8 mouse cellular contexts compared by ENCODE assay signal in the genomic region with DNA sequence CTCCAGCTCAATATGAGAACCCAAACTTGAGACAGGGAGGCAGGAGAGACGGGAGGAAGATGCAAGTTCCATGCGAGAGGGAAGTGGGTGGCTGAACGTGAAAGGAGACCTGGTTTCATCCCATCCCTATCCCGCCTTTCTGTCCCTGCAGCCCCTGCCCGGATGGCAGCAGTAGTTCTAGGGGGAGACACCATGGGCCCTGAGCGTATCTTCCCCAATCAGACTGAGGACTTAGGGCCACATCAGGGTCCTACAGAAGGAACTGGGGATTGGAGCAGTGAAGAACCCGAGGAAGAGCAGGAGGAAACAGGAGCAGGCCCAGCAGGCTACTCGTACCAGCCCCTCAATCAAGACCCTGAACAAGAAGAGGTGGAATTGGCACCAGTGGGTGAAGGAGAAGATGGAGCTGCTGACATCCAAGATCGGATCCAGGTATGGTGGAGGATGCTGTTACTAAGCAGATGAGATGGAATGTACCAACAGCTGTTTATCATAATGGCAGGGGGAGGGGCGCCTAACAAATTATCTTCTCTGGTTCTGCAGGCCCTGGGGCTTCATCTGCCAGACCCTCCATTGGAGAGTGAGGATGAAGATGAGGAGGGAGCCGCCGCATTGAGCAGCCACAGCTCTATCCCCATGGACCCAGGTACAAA. TPM values are rescaled to one million over a fixed set of nuclear protein-coding genes. Genes with fewer than 3 reads are reported as not detected.
A peak's percentile ranks its signal among the peaks of the same experiment; 100 is the strongest.
DNase-seq lines count a peak whose midpoint lies in the region; ATAC-seq and TF ChIP-seq lines count a peak whose summit lies in the region.

No protein-coding gene starts in this region.

- peak overlapping the region; percentile 65 for H3K4me2 ChIP-seq in kidney, postnatal 0 days (ENCODE audit: low read length)
- peak overlapping the region; percentile 91 for H3K4me2 ChIP-seq in hindbrain, embryonic 15.5 days
- H3K4me2 ChIP-seq in myocyte (ENCODE audit: low read depth): peak overlapping the region; percentile 95

- peak overlapping the region; percentile 66 for H3ac ChIP-seq in myocyte (ENCODE audit: control insufficient read depth, insufficient read length)

- no peak for ATAC-seq in kidney, postnatal 0 days (replicated peaks; ENCODE audit: low FRiP score, low read depth)
- no peak for ATAC-seq in hindbrain, embryonic 15.5 days (ENCODE audit: low FRiP score, low read depth)

- WGBS in kidney, postnatal 0 days: 25% methylated on average over 12 of the region's 12 CpGs
- WGBS in hindbrain, embryonic 15.5 days: 26% methylated on average over 12 of the region's 12 CpGs

- no peak for DNase-seq in kidney, postnatal 0 days (ENCODE audit: low spot score)
- DNase-seq in kidney, adult 8-10 months: no peak
- no peak for DNase-seq in urinary bladder, adult 18-20 months (ENCODE audit: low spot score in 2 of 2)
- DNase-seq in layer of hippocampus, adult 11-12 months (ENCODE audit: low spot score): no peak
- no peak for DNase-seq in cerebellum, adult 8-10 months

- no peak for TF ChIP-seq CTCF in kidney, postnatal 0 days (IDR thresholded peaks at IDR 0.05; ENCODE audit: low read depth)
- TF ChIP-seq CTCF in cortical plate, adult 2 months (IDR thresholded peaks at IDR 0.05; ENCODE audit: extremely low read depth, insufficient read depth, low read length): no peak

- peak overlapping the region; percentile 57 for H3K4me3 ChIP-seq in kidney, postnatal 0 days (replicated peaks; ENCODE audit: low read depth, low read length)
- H3K4me3 ChIP-seq in cortical plate, adult 2 months (ENCODE audit: insufficient read depth, low read length): peak overlapping the region; percentile 89
- peak overlapping the region; percentile 83 for H3K4me3 ChIP-seq in hindbrain, embryonic 15.5 days
- H3K4me3 ChIP-seq in myocyte: peak overlapping the region; percentile 94

- no peak for TF ChIP-seq POLR2A in cortical plate, adult 2 months (IDR thresholded peaks at IDR 0.05; ENCODE audit: extremely low read depth, insufficient read depth, low read length)
- TF ChIP-seq POLR2A in myocyte (IDR thresholded peaks at IDR 0.05; ENCODE audit: insufficient read length, low read depth): no peak

- peaks cover 43% of the 10 kb centered on the region for H3K36me3 ChIP-seq in kidney, postnatal 0 days (ENCODE audit: insufficient read depth, low read length)
- H3K36me3 ChIP-seq in hindbrain, embryonic 15.5 days: peaks cover 46% of the 10 kb centered on the region
- peaks cover 23% of the 10 kb centered on the region for H3K36me3 ChIP-seq in myocyte (ENCODE audit: control insufficient read depth, insufficient read depth)

- peak overlapping the region; percentile 59 for H3K9ac ChIP-seq in kidney, postnatal 0 days (ENCODE audit: low read depth, low read length)
- peak overlapping the region; percentile 69 for H3K9ac ChIP-seq in hindbrain, embryonic 15.5 days

- no peaks in the 10 kb centered on the region for H3K9me3 ChIP-seq in kidney, postnatal 0 days (replicated peaks; ENCODE audit: low read length)
- no peaks in the 10 kb centered on the region for H3K9me3 ChIP-seq in hindbrain, embryonic 15.5 days

- H3K4me1 ChIP-seq in kidney, postnatal 0 days (replicated peaks; ENCODE audit: insufficient read depth, low read length): peaks cover 22% of the 10 kb centered on the region; the same call in 1 of the 2 replicates
- peaks cover 3% of the 10 kb centered on the region; the same call in 1 of the 2 replicates for H3K4me1 ChIP-seq in cortical plate, adult 2 months (ENCODE audit: control insufficient read depth, insufficient read depth, low read length)
- peaks cover 31% of the 10 kb centered on the region for H3K4me1 ChIP-seq in hindbrain, embryonic 15.5 days (replicated peaks)

- H3K27ac ChIP-seq in kidney, postnatal 0 days: peak overlapping the region; percentile 31; the same call in 1 of the 2 replicates
- H3K27ac ChIP-seq in cortical plate, adult 2 months (ENCODE audit: insufficient read depth, low read length): no peak overlapping the region
- peak overlapping the region; percentile 84 for H3K27ac ChIP-seq in hindbrain, embryonic 15.5 days (replicated peaks)

- H3K27me3 ChIP-seq in kidney, postnatal 0 days (ENCODE audit: insufficient read depth, low read length): no peaks in the 10 kb centered on the region
- no peaks in the 10 kb centered on the region for H3K27me3 ChIP-seq in hindbrain, embryonic 15.5 days
- no peaks in the 10 kb centered on the region for H3K27me3 ChIP-seq in myocyte (ENCODE audit: control insufficient read depth, insufficient read depth, insufficient read length)

- H3K79me2 ChIP-seq in myocyte (ENCODE audit: control insufficient read depth, insufficient read depth): peaks cover 27% of the 10 kb centered on the region

TF ChIP-seq in myocyte, 11 proteins besides CTCF, POLR2A, EP300 and RAD21:
- TF ChIP-seq TCF12 (IDR thresholded peaks at IDR 0.05; ENCODE audit: insufficient read depth, poor library complexity, severe bottlenecking): no peak
- no peak for TF ChIP-seq MAX (IDR thresholded peaks at IDR 0.05; ENCODE audit: low read depth)
- TF ChIP-seq REST (IDR thresholded peaks at IDR 0.05; ENCODE audit: insufficient read depth, insufficient read length): no peak
- no peak for TF ChIP-seq SRF (IDR thresholded peaks at IDR 0.05; ENCODE audit: control insufficient read depth, insufficient read length, low read depth)
- no peak for TF ChIP-seq MYOG (IDR thresholded peaks at IDR 0.05; ENCODE audit: control insufficient read depth in 1 of 3, insufficient read depth in 1 of 3, insufficient read length in 2 of 3, low read depth in 2 of 3)
- TF ChIP-seq E2F4 (IDR thresholded peaks at IDR 0.05; ENCODE audit: insufficient read depth): no peak
- no peak for TF ChIP-seq USF1 (IDR thresholded peaks at IDR 0.05; ENCODE audit: low read depth)
- TF ChIP-seq MYOD1 (IDR thresholded peaks at IDR 0.05; ENCODE audit: control insufficient read depth in 1 of 3, insufficient read length in 2 of 3, low read depth in 2 of 3): no peak

RNA-seq across cellular contexts. Expression of a gene that starts 0.9 kb away (rescaled TPM):
- 104 and 114 TPM in 2 replicates for polyA plus RNA-seq in kidney, postnatal 0 days (2015; fragmentation: Nextera tagmentation; extraction: Ambion mirVana)
- 254 and 268 TPM in 2 replicates for polyA plus RNA-seq in cortical plate, adult 2 months (2012; rRNA removed)
- 168 and 179 TPM in 2 replicates for polyA plus RNA-seq in hindbrain, embryonic 15.5 days (2015; fragmentation: Nextera tagmentation; extraction: Ambion mirVana)
- 128 TPM for polyA plus RNA-seq in myocyte (2012; fragmentation: generic; extraction: Trizol)

RNA-seq across cellular contexts. Expression of a gene that starts 3.0 kb away (rescaled TPM):
- polyA plus RNA-seq in kidney, postnatal 0 days (2015; fragmentation: Nextera tagmentation; extraction: Ambion mirVana): 131 and 135 TPM in 2 replicates
- polyA plus RNA-seq in cortical plate, adult 2 months (2012; rRNA removed): 154 and 157 TPM in 2 replicates
- 291 and 302 TPM in 2 replicates for polyA plus RNA-seq in hindbrain, embryonic 15.5 days (2015; fragmentation: Nextera tagmentation; extraction: Ambion mirVana)
- 145 TPM for polyA plus RNA-seq in myocyte (2012; fragmentation: generic; extraction: Trizol)

RNA-seq across cellular contexts. Expression of a gene that starts 7.4 kb away (rescaled TPM):
- 44.4 and 47.2 TPM in 2 replicates for polyA plus RNA-seq in kidney, postnatal 0 days (2015; fragmentation: Nextera tagmentation; extraction: Ambion mirVana)
- 28.1 and 29.5 TPM in 2 replicates for polyA plus RNA-seq in cortical plate, adult 2 months (2012; rRNA removed)
- 53.0 TPM in 2 replicates for polyA plus RNA-seq in hindbrain, embryonic 15.5 days (2015; fragmentation: Nextera tagmentation; extraction: Ambion mirVana)
- polyA plus RNA-seq in myocyte (2012; fragmentation: generic; extraction: Trizol): 45.8 TPM

RNA-seq across cellular contexts. Expression of a gene that starts 23.3 kb away (rescaled TPM):
- polyA plus RNA-seq in kidney, postnatal 0 days (2015; fragmentation: Nextera tagmentation; extraction: Ambion mirVana): 51.0 and 52.5 TPM in 2 replicates
- 97.4 and 98.9 TPM in 2 replicates for polyA plus RNA-seq in cortical plate, adult 2 months (2012; rRNA removed)
- polyA plus RNA-seq in hindbrain, embryonic 15.5 days (2015; fragmentation: Nextera tagmentation; extraction: Ambion mirVana): 101 and 109 TPM in 2 replicates
- polyA plus RNA-seq in myocyte (2012; fragmentation: generic; extraction: Trizol): 79.6 TPM

RNA-seq across cellular contexts. Expression of a gene that starts 29.7 kb away (rescaled TPM):
- polyA plus RNA-seq in kidney, postnatal 0 days (2015; fragmentation: Nextera tagmentation; extraction: Ambion mirVana): 20.5 and 25.6 TPM in 2 replicates
- polyA plus RNA-seq in cortical plate, adult 2 months (2012; rRNA removed): 48.4 and 50.8 TPM in 2 replicates
- 29.7 and 30.7 TPM in 2 replicates for polyA plus RNA-seq in hindbrain, embryonic 15.5 days (2015; fragmentation: Nextera tagmentation; extraction: Ambion mirVana)
- 29.6 TPM for polyA plus RNA-seq in myocyte (2012; fragmentation: generic; extraction: Trizol)
